ENCODE assay signal across 9 mouse cellular contexts in the genomic region with DNA sequence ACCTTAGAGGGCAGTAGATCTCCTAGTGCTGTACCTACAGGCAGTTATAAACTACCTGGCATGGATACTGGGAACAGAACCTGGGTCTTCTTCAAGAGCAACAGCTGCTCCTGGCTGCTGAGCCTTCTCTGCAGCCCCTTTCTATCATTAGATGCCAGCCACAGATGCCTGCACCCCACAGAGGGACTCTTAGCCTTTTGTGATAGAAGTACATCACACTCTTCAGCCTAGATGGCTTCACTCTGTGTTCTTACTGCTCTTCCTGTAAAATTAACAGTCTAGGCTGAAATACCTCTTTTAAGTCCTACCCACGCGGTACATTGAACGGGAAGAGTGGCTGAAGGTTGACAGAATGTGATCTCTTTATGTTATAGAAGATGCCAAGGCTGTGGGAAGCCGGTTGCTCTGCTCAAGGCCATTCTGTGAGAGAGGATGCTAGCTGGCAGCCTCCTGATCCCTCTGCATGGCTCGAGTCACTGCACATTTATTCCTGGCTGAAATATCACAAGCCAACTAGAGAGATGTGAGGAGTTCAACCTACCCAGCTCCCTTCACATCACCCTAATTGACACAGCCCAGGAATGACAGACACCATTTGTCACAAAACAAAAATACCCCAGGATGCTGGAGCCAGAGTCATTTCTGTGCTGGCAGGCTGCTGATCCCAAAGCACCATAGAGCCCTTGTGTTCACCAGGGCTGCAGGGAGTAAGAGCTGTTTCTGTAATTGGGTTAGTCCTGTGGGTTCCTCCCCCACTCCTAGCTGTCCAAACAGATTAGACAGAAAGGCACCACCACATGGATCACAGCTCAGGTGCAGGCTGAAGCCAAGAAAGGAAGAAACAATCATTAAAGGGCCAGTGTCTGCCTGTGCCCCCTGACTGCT.
DNase-seq lines count a peak whose midpoint lies in the region; ATAC-seq lines count a peak whose summit lies in the region.
"Had no signal": no experiment of that assay in that cellular context is flagged by ENCODE, and none has a peak within 500 bp of the region (broad histone marks: within the 10 kb centered on the region; RNA-seq: fewer than 3 reads in every experiment).

No protein-coding gene starts in this region.

- no peaks in the 10 kb centered on the region for H3K9me3 ChIP-seq in midbrain, embryonic 13.5 days
- H3K9me3 ChIP-seq in midbrain, embryonic 10.5 days (replicated peaks): no peaks in the 10 kb centered on the region
- no peaks in the 10 kb centered on the region for H3K9me3 ChIP-seq in hindbrain, embryonic 14.5 days (ENCODE audit: control insufficient read depth, low read length)

- H3K4me2 ChIP-seq in midbrain, embryonic 13.5 days (replicated peaks): no peak overlapping the region
- H3K4me2 ChIP-seq in hindbrain, embryonic 14.5 days (replicated peaks): no peak overlapping the region

- no peak overlapping the region for H3K4me3 ChIP-seq in midbrain, embryonic 13.5 days (replicated peaks)
- no peak overlapping the region for H3K4me3 ChIP-seq in midbrain, embryonic 10.5 days
- H3K4me3 ChIP-seq in hindbrain, embryonic 14.5 days (replicated peaks; ENCODE audit: low read length): no peak overlapping the region
- H3K4me3 ChIP-seq: megakaryocyte, embryonic 14.5 days had no signal

- H3K9ac ChIP-seq in midbrain, embryonic 13.5 days (replicated peaks): peak overlapping the region; percentile 28; the same call in 1 of the 2 replicates
- H3K9ac ChIP-seq in hindbrain, embryonic 14.5 days: no peak overlapping the region

- DNase-seq in adrenal gland, adult 2 months: peak; percentile 34
- no peak for DNase-seq in adrenal gland, adult 18-20 months (ENCODE audit: low spot score in 2 of 2)
- DNase-seq in midbrain, embryonic 10.5 days (ENCODE audit: low spot score): no peak
- DNase-seq in hindbrain, embryonic 14.5 days (ENCODE audit: low spot score): peak; percentile 41
- peak; percentile 46 for DNase-seq in retina, postnatal 7 days (ENCODE audit: low read depth, low spot score)
- no peak for DNase-seq in adipocyte (ENCODE audit: low spot score)
- DNase-seq in testis, postnatal 14 days (ENCODE audit: low spot score): no peak

- ATAC-seq in midbrain, embryonic 13.5 days: peak; percentile 96
- peak; percentile 89 for ATAC-seq in hindbrain, embryonic 14.5 days (ENCODE audit: low FRiP score)

- H3K36me3 ChIP-seq in midbrain, embryonic 13.5 days: no peaks in the 10 kb centered on the region
- no peaks in the 10 kb centered on the region for H3K36me3 ChIP-seq in midbrain, embryonic 10.5 days
- H3K36me3 ChIP-seq in hindbrain, embryonic 14.5 days (replicated peaks; ENCODE audit: control insufficient read depth, insufficient read depth): no peaks in the 10 kb centered on the region

- WGBS in midbrain, embryonic 13.5 days: 46% methylated on average over 5 of the region's 5 CpGs
- WGBS in midbrain, embryonic 10.5 days: 69% methylated on average over 5 of the region's 5 CpGs
- 55% methylated on average over 5 of the region's 5 CpGs for WGBS in hindbrain, embryonic 14.5 days

- H3K27me3 ChIP-seq in midbrain, embryonic 13.5 days: peaks cover 5% of the 10 kb centered on the region; the same call in 1 of the 2 replicates
- H3K27me3 ChIP-seq in midbrain, embryonic 10.5 days (ENCODE audit: low read depth, poor library complexity, severe bottlenecking): no peaks in the 10 kb centered on the region; the same call in 1 of the 2 replicates
- no peaks in the 10 kb centered on the region for H3K27me3 ChIP-seq in hindbrain, embryonic 14.5 days (ENCODE audit: control insufficient read depth, insufficient read depth, low read length)

- peaks cover 12% of the 10 kb centered on the region for H3K4me1 ChIP-seq in midbrain, embryonic 13.5 days (replicated peaks)
- peaks cover 23% of the 10 kb centered on the region for H3K4me1 ChIP-seq in midbrain, embryonic 10.5 days
- no peaks in the 10 kb centered on the region; the same call in 1 of the 2 replicates for H3K4me1 ChIP-seq in hindbrain, embryonic 14.5 days (replicated peaks; ENCODE audit: control insufficient read depth, insufficient read depth, low read length)

- H3K27ac ChIP-seq in midbrain, embryonic 13.5 days: peak overlapping the region; percentile 41
- H3K27ac ChIP-seq in midbrain, embryonic 10.5 days (replicated peaks): no peak overlapping the region
- peak overlapping the region; percentile 63 for H3K27ac ChIP-seq in hindbrain, embryonic 14.5 days

Comparison
In these comparisons a context has a peak if more than half of its experiments do, and no peak if none do; other contexts are left out.
1. DNase-seq: peak in adrenal gland, adult 2 months (single experiment), hindbrain, embryonic 14.5 days (single experiment) and retina, postnatal 7 days (single experiment); none in adrenal gland, adult 18-20 months (0 of 2), midbrain, embryonic 10.5 days (single experiment), adipocyte (single experiment) and testis, postnatal 14 days (single experiment).